Mouse (Mus musculus) midbrain, embryonic 12.5 days (tissue): ENCODE measurements around the gene Rnf113a2. TPM values are rescaled to one million over a fixed set of nuclear protein-coding genes. Genes with fewer than 3 reads are reported as not detected.
A peak's percentile ranks its signal among the peaks of the same experiment; 100 is the strongest.

ENCODE experiments used
- ATAC-seq: fragments of 200-750 bp; cut with Nextera tagmentation; 2 replicates; pipeline ENCODE4 v1.8.0; 2017; ENCODE audit warnings: low read depth, moderate TSS enrichment, moderate library complexity; ENCODE audit not compliant: low FRiP score
- H3K27ac ChIP-seq: fragments of 300-500 bp; sonication (generic); replicated peaks from 2 replicates; pipeline ENCODE4 v1.5.1; 2016; ENCODE audit warnings: mild to moderate bottlenecking
- H3K27me3 ChIP-seq: fragments of 300-500 bp; sonication (generic); 2 replicates; pipeline ENCODE4 v1.6.1; 2016; ENCODE audit warnings: mild to moderate bottlenecking
- H3K36me3 ChIP-seq: fragments of 300-500 bp; sonication (generic); 2 replicates; pipeline ENCODE4 v1.6.1; 2016
- H3K4me1 ChIP-seq: fragments of 300-500 bp; sonication (generic); 2 replicates; pipeline ENCODE4 v1.6.1; 2016
- H3K4me2 ChIP-seq: fragments of 300-500 bp; sonication (generic); replicated peaks from 2 replicates; pipeline ENCODE4 v1.6.1; 2016; ENCODE audit warnings: mild to moderate bottlenecking, moderate library complexity
- H3K4me3 ChIP-seq: fragments of 300-500 bp; sonication (generic); 2 replicates; pipeline ENCODE4 v1.5.1; 2016; ENCODE audit warnings: mild to moderate bottlenecking
- H3K9ac ChIP-seq: fragments of 300-500 bp; sonication (generic); replicated peaks from 2 replicates; pipeline ENCODE4 v1.6.1; 2016; ENCODE audit warnings: mild to moderate bottlenecking, moderate library complexity
- H3K9me3 ChIP-seq: fragments of 300-500 bp; sonication (generic); 2 replicates; pipeline ENCODE4 v1.6.1; 2016; ENCODE audit warnings: mild to moderate bottlenecking
- WGBS: fragments of 180-500 bp; shearing (Covaris S2); methylation state at CpG from one replicate; pipeline ENCODE4 v1.1.7; 2016; 5-methylcytosine and 5-hydroxymethylcytosine counted together
- polyA plus RNA-seq: library from polyadenylated mRNA; unstranded; fragments of >200 nt; fragmentation: Nextera tagmentation; extraction: Ambion mirVana; gene quantifications from 2 replicates; pipeline ENCODE4 v1.2.1, GENCODE M21; 2016

The Rnf113a2 gene
- polyA plus RNA-seq, 1 experiment from 2014 or later: 28.7 TPM

- no peak overlapping the region for H3K9ac ChIP-seq
- ATAC-seq: no peak
- WGBS: 89% methylated on average over 14 of the region's 14 CpGs
- no peaks in the 10 kb centered on the region for H3K27me3 ChIP-seq
- no peaks in the 10 kb centered on the region for H3K9me3 ChIP-seq
- no peak overlapping the region for H3K4me2 ChIP-seq
- H3K27ac ChIP-seq: no peak overlapping the region
- H3K4me1 ChIP-seq: no peaks in the 10 kb centered on the region
- H3K36me3 ChIP-seq: no peaks in the 10 kb centered on the region
- H3K4me3 ChIP-seq: no peak overlapping the region
Observed at GRCm38 (mm10) chr12:84396947-84397679, 19.9 kb upstream of the Rnf113a2 start.

GRCm38 (mm10) chr12:84397685-84398084, 19.3 kb upstream of the Rnf113a2 start:
- H3K4me3 ChIP-seq: no peak overlapping the region
- H3K4me1 ChIP-seq: no peaks in the 10 kb centered on the region
- ATAC-seq: no peak
- no peaks in the 10 kb centered on the region for H3K27me3 ChIP-seq
- no peak overlapping the region for H3K4me2 ChIP-seq
- H3K27ac ChIP-seq: no peak overlapping the region
- H3K9me3 ChIP-seq: no peaks in the 10 kb centered on the region
- no peak overlapping the region for H3K9ac ChIP-seq
- H3K36me3 ChIP-seq: no peaks in the 10 kb centered on the region

GRCm38 (mm10) chr12:84398629-84399028, 18.4 kb upstream of the Rnf113a2 start:
- H3K9me3 ChIP-seq: no peaks in the 10 kb centered on the region
- ATAC-seq: no peak
- H3K9ac ChIP-seq: no peak overlapping the region
- H3K4me1 ChIP-seq: no peaks in the 10 kb centered on the region
- H3K4me3 ChIP-seq: no peak overlapping the region
- H3K27me3 ChIP-seq: no peaks in the 10 kb centered on the region
- no peaks in the 10 kb centered on the region for H3K36me3 ChIP-seq
- H3K4me2 ChIP-seq: no peak overlapping the region
- no peak overlapping the region for H3K27ac ChIP-seq
- WGBS: 89% methylated on average over 5 of the region's 5 CpGs

- Histone ChIP-seq H3K4me2 (no peak overlapping the region), H3K9ac (no peak overlapping the region), H3K4me1 (no peaks in the 10 kb centered on the region), H3K9me3 (no peaks in the 10 kb centered on the region), H3K27me3 (no peaks in the 10 kb centered on the region), H3K4me3 (no peak overlapping the region), H3K36me3 (no peaks in the 10 kb centered on the region), H3K27ac (no peak overlapping the region)
- ATAC-seq: no peak
- 83% methylated on average over 9 of the region's 9 CpGs for WGBS
Observed at GRCm38 (mm10) chr12:84399135-84399534, 17.9 kb upstream of the Rnf113a2 start.

GRCm38 (mm10) chr12:84399663-84400062, 17.3 kb upstream of the Rnf113a2 start:
- Histone ChIP-seq H3K9me3 (no peaks in the 10 kb centered on the region), H3K4me1 (no peaks in the 10 kb centered on the region), H3K27me3 (no peaks in the 10 kb centered on the region), H3K36me3 (no peaks in the 10 kb centered on the region), H3K4me3 (no peak overlapping the region), H3K9ac (no peak overlapping the region), H3K27ac (no peak overlapping the region), H3K4me2 (no peak overlapping the region)
- no peak for ATAC-seq
- 81% methylated on average over 9 of the region's 9 CpGs for WGBS

GRCm38 (mm10) chr12:84400068-84400467, 16.9 kb upstream of the Rnf113a2 start:
- no peaks in the 10 kb centered on the region for H3K27me3 ChIP-seq
- ATAC-seq: no peak
- no peaks in the 10 kb centered on the region for H3K36me3 ChIP-seq
- H3K4me1 ChIP-seq: no peaks in the 10 kb centered on the region
- no peak overlapping the region for H3K27ac ChIP-seq
- H3K4me3 ChIP-seq: no peak overlapping the region
- no peak overlapping the region for H3K4me2 ChIP-seq
- 87% methylated on average over 3 of the region's 3 CpGs for WGBS
- no peaks in the 10 kb centered on the region for H3K9me3 ChIP-seq
- no peak overlapping the region for H3K9ac ChIP-seq

GRCm38 (mm10) chr12:84400653-84401052, 16.3 kb upstream of the Rnf113a2 start:
- Histone ChIP-seq H3K27me3 (no peaks in the 10 kb centered on the region), H3K4me2 (no peak overlapping the region), H3K36me3 (no peaks in the 10 kb centered on the region), H3K9ac (no peak overlapping the region), H3K4me1 (no peaks in the 10 kb centered on the region), H3K4me3 (no peak overlapping the region), H3K9me3 (no peaks in the 10 kb centered on the region), H3K27ac (no peak overlapping the region)
- no peak for ATAC-seq
- 71% methylated on average over 3 of the region's 3 CpGs for WGBS

GRCm38 (mm10) chr12:84402923-84403322, 14.1 kb upstream of the Rnf113a2 start:
- H3K4me3 ChIP-seq: no peak overlapping the region
- 73% methylated on average over 9 of the region's 9 CpGs for WGBS
- ATAC-seq: no peak

GRCm38 (mm10) chr12:84404541-84404940, 12.5 kb upstream of the Rnf113a2 start:
- 75% methylated on average over 6 of the region's 6 CpGs for WGBS
- Histone ChIP-seq H3K4me1 (peaks cover 10% of the 10 kb centered on the region), H3K27ac (no peak overlapping the region), H3K9ac (no peak overlapping the region), H3K27me3 (0 out of 2 replicates have a peak, but pooled peaks cover 2% of the 10 kb centered on the region), H3K4me2 (no peak overlapping the region), H3K4me3 (no peak overlapping the region), H3K9me3 (no peaks in the 10 kb centered on the region), H3K36me3 (no peaks in the 10 kb centered on the region)
- no peak for ATAC-seq

More at GRCm38 (mm10) chr12:84402923-84403322, 14.1 kb upstream of the Rnf113a2 start:
- H3K4me1 ChIP-seq: peaks cover 3% of the 10 kb centered on the region
- no peaks in the 10 kb centered on the region for H3K36me3 ChIP-seq
- no peak overlapping the region for H3K9ac ChIP-seq
- no peaks in the 10 kb centered on the region for H3K9me3 ChIP-seq
- no peaks in the 10 kb centered on the region for H3K27me3 ChIP-seq
- no peak overlapping the region for H3K27ac ChIP-seq
- no peak overlapping the region for H3K4me2 ChIP-seq

- Histone ChIP-seq H3K36me3 (no peaks in the 10 kb centered on the region), H3K9me3 (no peaks in the 10 kb centered on the region), H3K4me1 (peaks cover 11% of the 10 kb centered on the region), H3K27ac (no peak overlapping the region), H3K4me3 (no peak overlapping the region), H3K4me2 (no peak overlapping the region), H3K9ac (no peak overlapping the region), H3K27me3 (peaks cover 6% of the 10 kb centered on the region; the same call in 1 of the 2 replicates)
- WGBS: 68% methylated on average over 4 of the region's 4 CpGs
- ATAC-seq: no peak
Observed at GRCm38 (mm10) chr12:84407259-84407658, 9.7 kb upstream of the Rnf113a2 start.

GRCm38 (mm10) chr12:84407874-84408818, 8.8 kb upstream of the Rnf113a2 start:
- Histone ChIP-seq H3K4me2 (peak overlapping the region; percentile 92), H3K4me3 (peak overlapping the region; percentile 75), H3K27me3 (peaks cover 6% of the 10 kb centered on the region; the same call in 1 of the 2 replicates), H3K9ac (peak overlapping the region; percentile 80), H3K36me3 (no peaks in the 10 kb centered on the region), H3K4me1 (peaks cover 11% of the 10 kb centered on the region), H3K9me3 (no peaks in the 10 kb centered on the region), H3K27ac (peak overlapping the region; percentile 81)
- ATAC-seq: no peak; the same call in none of the 2 replicates
- WGBS: 1% methylated on average over 45 of the region's 52 CpGs
